Mouse (Mus musculus) heart, postnatal 0 days (tissue): Measurements from ENCODE around the gene Rita1.

Experiments
- CTCF ChIP-seq: IDR thresholded peaks from 2 replicates; pipeline ENCODE4 v1.5.1; 2016; ENCODE audit warnings: antibody characterized with exemption, control low read depth, low read depth
- EP300 ChIP-seq: IDR thresholded peaks from 2 replicates; pipeline ENCODE4 v1.6.1; 2016; ENCODE audit warnings: antibody characterized with exemption, low read depth

DNA sequence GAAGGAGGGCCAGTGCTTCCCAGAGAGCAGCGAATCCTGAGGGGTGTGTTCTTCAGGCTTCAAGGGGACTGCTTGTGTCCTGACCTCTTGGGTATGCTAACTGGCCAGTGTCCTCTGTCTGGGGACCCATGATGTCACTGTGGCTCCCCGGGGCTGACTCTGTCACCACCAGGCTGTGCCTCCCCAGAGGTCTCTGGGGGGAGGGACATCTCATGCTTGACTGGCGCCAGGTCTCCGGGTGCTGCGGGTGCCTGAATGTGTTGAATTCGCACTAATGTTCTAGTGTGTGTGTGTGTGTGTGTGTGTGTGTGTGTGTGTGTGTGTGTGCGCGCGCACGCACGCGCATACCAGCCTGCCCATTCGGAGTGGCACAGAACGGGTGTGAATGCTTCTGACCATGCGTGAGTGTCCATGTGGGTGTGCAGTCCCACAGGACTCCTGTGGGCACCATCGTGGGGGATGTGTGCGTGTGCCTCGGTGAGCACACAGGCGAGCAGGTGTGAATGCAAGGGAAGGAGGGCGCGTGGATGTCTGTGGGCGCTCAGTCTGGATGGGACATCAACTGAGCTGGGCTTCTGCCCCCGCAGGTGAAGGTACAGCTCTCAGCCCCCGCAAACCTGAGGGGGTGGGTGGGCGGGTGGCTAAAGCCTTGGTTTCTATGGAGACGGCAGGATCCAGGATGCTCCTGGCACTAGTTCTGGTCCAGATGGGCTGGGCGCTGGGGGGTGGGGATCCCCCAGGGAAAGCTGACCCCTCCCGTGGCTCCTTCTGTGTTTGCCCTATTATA lies 40.7 kb upstream of the Rita1 start:
- TF ChIP-seq CTCF: no peak
- no peak for TF ChIP-seq EP300
